Mouse (Mus musculus) embryonic facial prominence, embryonic 13.5 days (tissue): ENCODE measurements around the gene Arhgef7. TPM values are rescaled to one million over a fixed set of nuclear protein-coding genes. Genes with fewer than 3 reads are reported as not detected.

Source experiments
- ATAC-seq: fragments of 200-750 bp; cut with Nextera tagmentation; 2 replicates; pipeline ENCODE4 v1.8.0; 2017; ENCODE audit warnings: low read depth; ENCODE audit not compliant: insufficient number of reproducible peaks, insufficient read depth, low FRiP score, low TSS enrichment
- H3K27ac ChIP-seq: fragments of 300-500 bp; sonication (generic); 2 replicates; pipeline ENCODE4 v1.5.1; 2015; ENCODE audit warnings: moderate library complexity, mild to moderate bottlenecking, inconsistent platforms
- H3K27me3 ChIP-seq: fragments of 300-500 bp; sonication (generic); 2 replicates; pipeline ENCODE4 v1.6.1; 2015; ENCODE audit warnings: mild to moderate bottlenecking, inconsistent platforms
- H3K36me3 ChIP-seq: fragments of 300-500 bp; sonication (generic); 2 replicates; pipeline ENCODE4 v1.6.1; 2015; ENCODE audit warnings: mild to moderate bottlenecking, inconsistent platforms
- H3K4me1 ChIP-seq: fragments of 300-500 bp; sonication (generic); 2 replicates; pipeline ENCODE4 v1.6.1; 2015; ENCODE audit warnings: inconsistent platforms
- H3K4me2 ChIP-seq: fragments of 300-500 bp; sonication (generic); 2 replicates; pipeline ENCODE4 v1.6.1; 2015; ENCODE audit warnings: moderate library complexity, mild to moderate bottlenecking, inconsistent platforms
- H3K4me3 ChIP-seq: fragments of 300-500 bp; sonication (generic); 2 replicates; pipeline ENCODE4 v1.5.1; 2015; ENCODE audit warnings: mild to moderate bottlenecking, inconsistent platforms
- H3K9ac ChIP-seq: fragments of 300-500 bp; sonication (generic); 2 replicates; pipeline ENCODE4 v1.6.1; 2015; ENCODE audit warnings: mild to moderate bottlenecking, inconsistent platforms
- H3K9me3 ChIP-seq: fragments of 300-500 bp; sonication (generic); 2 replicates; pipeline ENCODE4 v1.6.1; 2016; ENCODE audit warnings: inconsistent platforms
- WGBS: fragments of 180-500 bp; shearing (Covaris S2); methylation state at CpG from one replicate; pipeline ENCODE4 v1.1.7; 2015; ENCODE audit warnings: mixed read lengths; 5-methylcytosine and 5-hydroxymethylcytosine counted together
- polyA plus RNA-seq: library from polyadenylated mRNA; unstranded; fragments of >200 nt; fragmentation: Nextera tagmentation; extraction: Ambion mirVana; gene quantifications from 2 replicates; pipeline ENCODE4 v1.2.1, GENCODE M21; 2015

Gene Arhgef7
- polyA plus RNA-seq, 1 experiment from 2014 or later: 43.4 TPM

- WGBS: 76% methylated on average over 7 of the region's 7 CpGs
- no peak overlapping the region for H3K4me2 ChIP-seq
- peaks cover 27% of the 10 kb centered on the region for H3K36me3 ChIP-seq
- H3K4me3 ChIP-seq: no peak overlapping the region
- no peak overlapping the region for H3K9ac ChIP-seq
- H3K27ac ChIP-seq: no peak overlapping the region
- H3K27me3 ChIP-seq: no peaks in the 10 kb centered on the region
- H3K9me3 ChIP-seq: no peaks in the 10 kb centered on the region
- peaks cover 26% of the 10 kb centered on the region for H3K4me1 ChIP-seq
- no peak for ATAC-seq
Measured at GRCm38 (mm10) chr8:11770521-11771080, 43.1 kb downstream of the Arhgef7 start.

- no peaks in the 10 kb centered on the region for H3K27me3 ChIP-seq
- no peak overlapping the region for H3K9ac ChIP-seq
- peaks cover 27% of the 10 kb centered on the region for H3K36me3 ChIP-seq
- peaks cover 30% of the 10 kb centered on the region for H3K4me1 ChIP-seq
- H3K4me3 ChIP-seq: no peak overlapping the region
- H3K27ac ChIP-seq: no peak overlapping the region
- no peaks in the 10 kb centered on the region for H3K9me3 ChIP-seq
- H3K4me2 ChIP-seq: no peak overlapping the region
- ATAC-seq: no peak
- 88% methylated on average over 5 of the region's 5 CpGs for WGBS
Measured at GRCm38 (mm10) chr8:11771608-11772007, 44.1 kb downstream of the Arhgef7 start.

- WGBS: 75% methylated on average over 17 of the region's 17 CpGs
- Histone ChIP-seq H3K36me3 (peaks cover 12% of the 10 kb centered on the region; the same call in 1 of the 2 replicates), H3K9ac (0 out of 2 replicates have a peak overlapping the region, but pooled peaks have one; percentile 36), H3K27me3 (no peaks in the 10 kb centered on the region), H3K4me3 (no peak overlapping the region), H3K4me1 (peaks cover 48% of the 10 kb centered on the region), H3K4me2 (peak overlapping the region; percentile 5; the same call in 1 of the 2 replicates), H3K27ac (peak overlapping the region; percentile 49), H3K9me3 (no peaks in the 10 kb centered on the region)
- ATAC-seq: peak; percentile 40; the same call in 1 of the 2 replicates
Measured at GRCm38 (mm10) chr8:11774195-11775076, 46.9 kb downstream of the Arhgef7 start.

GRCm38 (mm10) chr8:11775889-11776288 lies 48.4 kb downstream of the Arhgef7 start:
- H3K4me3 ChIP-seq: no peak overlapping the region
- no peaks in the 10 kb centered on the region for H3K9me3 ChIP-seq
- no peak overlapping the region for H3K27ac ChIP-seq
- peaks cover 57% of the 10 kb centered on the region for H3K4me1 ChIP-seq
- H3K4me2 ChIP-seq: no peak overlapping the region
- peaks cover 9% of the 10 kb centered on the region; the same call in 1 of the 2 replicates for H3K36me3 ChIP-seq
- no peak for ATAC-seq
- no peaks in the 10 kb centered on the region for H3K27me3 ChIP-seq
- H3K9ac ChIP-seq: no peak overlapping the region
- 70% methylated on average over 7 of the region's 7 CpGs for WGBS

GRCm38 (mm10) chr8:11776451-11777180 lies 49.1 kb downstream of the Arhgef7 start:
- Histone ChIP-seq H3K9ac (no peak overlapping the region), H3K9me3 (no peaks in the 10 kb centered on the region), H3K36me3 (peaks cover 12% of the 10 kb centered on the region), H3K27me3 (no peaks in the 10 kb centered on the region), H3K4me1 (peaks cover 57% of the 10 kb centered on the region), H3K27ac (no peak overlapping the region), H3K4me2 (no peak overlapping the region), H3K4me3 (no peak overlapping the region)
- WGBS: 89% methylated on average over 8 of the region's 8 CpGs
- ATAC-seq: no peak

GRCm38 (mm10) chr8:11777201-11777600 lies 49.7 kb downstream of the Arhgef7 start:
- Histone ChIP-seq H3K4me1 (peaks cover 57% of the 10 kb centered on the region), H3K27me3 (no peaks in the 10 kb centered on the region), H3K27ac (no peak overlapping the region), H3K4me2 (no peak overlapping the region), H3K4me3 (no peak overlapping the region), H3K9me3 (no peaks in the 10 kb centered on the region), H3K36me3 (peaks cover 12% of the 10 kb centered on the region), H3K9ac (no peak overlapping the region)
- ATAC-seq: no peak
- WGBS: 75% methylated on average over 10 of the region's 10 CpGs

- Histone ChIP-seq H3K27ac (peak overlapping the region; percentile 71), H3K4me3 (peak overlapping the region; percentile 12; the same call in 1 of the 2 replicates)
Measured at GRCm38 (mm10) chr8:11778646-11779433, 51.3 kb downstream of the Arhgef7 start.

GRCm38 (mm10) chr8:11779844-11780634 lies 52.5 kb downstream of the Arhgef7 start:
- no peak for ATAC-seq

More at GRCm38 (mm10) chr8:11778646-11779433, 51.3 kb downstream of the Arhgef7 start:
- no peaks in the 10 kb centered on the region for H3K27me3 ChIP-seq
- no peak for ATAC-seq
- WGBS: 82% methylated on average over 8 of the region's 8 CpGs
- H3K9me3 ChIP-seq: no peaks in the 10 kb centered on the region
- peaks cover 27% of the 10 kb centered on the region for H3K36me3 ChIP-seq
- H3K4me1 ChIP-seq: peaks cover 49% of the 10 kb centered on the region
- H3K4me2 ChIP-seq: no peak overlapping the region
- no peak overlapping the region for H3K9ac ChIP-seq

GRCm38 (mm10) chr8:11780641-11781040 lies 53.1 kb downstream of the Arhgef7 start:
- Histone ChIP-seq H3K4me2 (peak overlapping the region; percentile 31), H3K9ac (no peak overlapping the region), H3K27me3 (no peaks in the 10 kb centered on the region), H3K27ac (no peak overlapping the region), H3K36me3 (peaks cover 39% of the 10 kb centered on the region), H3K9me3 (no peaks in the 10 kb centered on the region), H3K4me1 (peaks cover 31% of the 10 kb centered on the region), H3K4me3 (0 out of 2 replicates have a peak overlapping the region, but pooled peaks have one; percentile 12)
- WGBS: 79% methylated on average over 4 of the region's 4 CpGs
- ATAC-seq: no peak

More at GRCm38 (mm10) chr8:11779844-11780634, 52.5 kb downstream of the Arhgef7 start:
- peak overlapping the region; percentile 31 for H3K4me2 ChIP-seq
- H3K4me3 ChIP-seq: peak overlapping the region; percentile 12; the same call in 1 of the 2 replicates
- peaks cover 37% of the 10 kb centered on the region for H3K4me1 ChIP-seq
- H3K27me3 ChIP-seq: no peaks in the 10 kb centered on the region
- no peaks in the 10 kb centered on the region for H3K9me3 ChIP-seq
- 68% methylated on average over 10 of the region's 10 CpGs for WGBS
- no peak overlapping the region for H3K9ac ChIP-seq
- peaks cover 33% of the 10 kb centered on the region for H3K36me3 ChIP-seq
- peak overlapping the region; percentile 71 for H3K27ac ChIP-seq

GRCm38 (mm10) chr8:11782607-11783006 lies 55.1 kb downstream of the Arhgef7 start:
- H3K27ac ChIP-seq: no peak overlapping the region

More at GRCm38 (mm10) chr8:11782607-11783006, 55.1 kb downstream of the Arhgef7 start:
- Histone ChIP-seq H3K27me3 (no peaks in the 10 kb centered on the region), H3K4me3 (no peak overlapping the region), H3K9ac (no peak overlapping the region), H3K4me2 (no peak overlapping the region), H3K4me1 (peaks cover 24% of the 10 kb centered on the region), H3K9me3 (no peaks in the 10 kb centered on the region), H3K36me3 (peaks cover 53% of the 10 kb centered on the region)
- no peak for ATAC-seq
- WGBS: 91% methylated on average over 6 of the region's 6 CpGs
